15 mouse cellular contexts compared by ENCODE assay signal in the genomic region with DNA sequence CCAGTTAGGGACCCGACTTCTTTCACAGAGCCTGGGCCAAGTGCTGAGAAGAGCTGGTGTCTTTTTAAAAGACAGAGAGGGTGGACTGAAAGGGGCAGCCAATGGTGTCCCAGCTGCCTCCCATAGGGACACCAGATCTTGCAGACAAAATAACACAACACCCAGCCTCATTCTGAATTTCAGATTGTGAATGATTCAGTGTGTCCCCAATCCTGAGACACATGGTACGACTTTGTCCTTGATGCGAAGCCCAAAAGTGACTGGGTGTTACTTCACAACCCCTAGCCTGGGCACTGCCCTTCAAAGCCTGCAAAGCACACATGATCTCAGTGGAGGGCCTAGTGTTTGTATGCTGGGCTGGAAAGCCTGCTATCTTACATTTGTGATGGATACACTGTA. TPM values are rescaled to one million over a fixed set of nuclear protein-coding genes. Genes with fewer than 3 reads are reported as not detected.
DNase-seq lines count a peak whose midpoint lies in the region; ATAC-seq and TF ChIP-seq lines count a peak whose summit lies in the region.
"Had no signal": no experiment of that assay in that cellular context is flagged by ENCODE, and none has a peak within 500 bp of the region (broad histone marks: within the 10 kb centered on the region; RNA-seq: fewer than 3 reads in every experiment).

No protein-coding gene starts in this region.

- H3K9me3 ChIP-seq in heart, embryonic 13.5 days: no peaks in the 10 kb centered on the region
- no peaks in the 10 kb centered on the region for H3K9me3 ChIP-seq in heart, embryonic 11.5 days (replicated peaks; ENCODE audit: control insufficient read depth, low read length)
- H3K9me3 ChIP-seq: embryonic facial prominence, embryonic 15.5 days had no signal

- intact Hi-C loops in left cerebral cortex, postnatal 10 days (cut with DNase I): no loop called here

- no peak for TF ChIP-seq CTCF in thymus, adult 2 months (IDR thresholded peaks at IDR 0.05; ENCODE audit: borderline replicate concordance, control insufficient read depth, extremely low read depth, insufficient read depth, low read length, poor library complexity)

- peaks cover 52% of the 10 kb centered on the region for H3K4me1 ChIP-seq in heart, embryonic 13.5 days
- peaks cover 32% of the 10 kb centered on the region for H3K4me1 ChIP-seq in heart, embryonic 11.5 days (ENCODE audit: control insufficient read depth, insufficient read depth, low read length)
- peaks cover 53% of the 10 kb centered on the region for H3K4me1 ChIP-seq in thymus, adult 2 months (replicated peaks; ENCODE audit: control insufficient read depth, insufficient read depth, low read length)
- H3K4me1 ChIP-seq in brown adipose tissue, adult 24 weeks (ENCODE audit: control insufficient read depth, insufficient read depth, insufficient read length, low read length): peaks cover 7% of the 10 kb centered on the region

- 79% methylated on average over 3 of the region's 3 CpGs for WGBS in heart, embryonic 13.5 days
- 72% methylated on average over 3 of the region's 3 CpGs for WGBS in heart, embryonic 11.5 days (ENCODE audit: insufficient replicate concordance)
- WGBS in thymus, adult 2 months: 63% methylated on average over 3 of the region's 3 CpGs

- peaks cover 11% of the 10 kb centered on the region for H3K36me3 ChIP-seq in heart, embryonic 13.5 days
- H3K36me3 ChIP-seq in heart, embryonic 11.5 days (ENCODE audit: control insufficient read depth, insufficient read depth, low read length): no peaks in the 10 kb centered on the region
- H3K36me3 ChIP-seq in thymus, adult 2 months (ENCODE audit: control insufficient read depth, insufficient read depth, low read length): peaks cover 12% of the 10 kb centered on the region

- H3K9ac ChIP-seq in heart, embryonic 13.5 days: peak overlapping the region; percentile 44; the same call in 1 of the 2 replicates
- no peak overlapping the region for H3K9ac ChIP-seq in heart, embryonic 11.5 days (ENCODE audit: low read depth, low read length)
- H3K9ac ChIP-seq: embryonic facial prominence, embryonic 15.5 days had no signal

- no peak overlapping the region for H3K4me3 ChIP-seq in heart, embryonic 13.5 days
- H3K4me3 ChIP-seq in heart, embryonic 11.5 days (ENCODE audit: low read depth, low read length): no peak overlapping the region
- peak overlapping the region; percentile 34 for H3K4me3 ChIP-seq in thymus, adult 2 months (ENCODE audit: control insufficient read depth, insufficient read depth, low read length)
- H3K4me3 ChIP-seq in brown adipose tissue, adult 24 weeks (ENCODE audit: insufficient read depth, low read depth, low read length): no peak overlapping the region; the same call in 1 of the 2 replicates
- H3K4me3 ChIP-seq: embryonic facial prominence, embryonic 15.5 days had no signal

- DNase-seq in thymus, adult 2 months: no peak
- DNase-seq in thymus, postnatal 14 days: no peak
- no peak for DNase-seq in left cerebral cortex, postnatal 10 days (ENCODE audit: extremely low spot score in 1 of 2, low spot score in 2 of 2)
- DNase-seq in urinary bladder, postnatal 25 days (ENCODE audit: low spot score): no peak
- DNase-seq: kidney, postnatal 10 days; layer of hippocampus, adult 9-11 months; left cerebral cortex, postnatal 4 days; right cerebral cortex, adult 18-20 months had no signal

- ATAC-seq in heart, embryonic 13.5 days (ENCODE audit: extremely low read depth, insufficient number of reproducible peaks, low FRiP score, low TSS enrichment): no peak
- no peak for ATAC-seq in heart, embryonic 11.5 days (replicated peaks; ENCODE audit: insufficient number of reproducible peaks, low FRiP score, low TSS enrichment)
- ATAC-seq: forebrain, embryonic 14.5 days had no signal

- H3K27ac ChIP-seq in heart, embryonic 13.5 days (replicated peaks): no peak overlapping the region
- H3K27ac ChIP-seq in heart, embryonic 11.5 days (ENCODE audit: low read depth, low read length): no peak overlapping the region
- peak overlapping the region; percentile 93 for H3K27ac ChIP-seq in thymus, adult 2 months (ENCODE audit: control insufficient read depth, insufficient read depth, low read length)
- peak overlapping the region; percentile 35; the same call in 1 of the 2 replicates for H3K27ac ChIP-seq in brown adipose tissue, adult 24 weeks (replicated peaks; ENCODE audit: low read depth, low read length)
- H3K27ac ChIP-seq: embryonic facial prominence, embryonic 15.5 days had no signal

- H3K27me3 ChIP-seq in heart, embryonic 13.5 days (replicated peaks): no peaks in the 10 kb centered on the region
- no peaks in the 10 kb centered on the region for H3K27me3 ChIP-seq in heart, embryonic 11.5 days (ENCODE audit: control insufficient read depth, insufficient read depth, low read length)
- no peaks in the 10 kb centered on the region for H3K27me3 ChIP-seq in thymus, adult 2 months (ENCODE audit: control insufficient read depth, insufficient read depth, low read length)
- H3K27me3 ChIP-seq: embryonic facial prominence, embryonic 15.5 days had no signal

- no peak overlapping the region for H3K4me2 ChIP-seq in heart, embryonic 13.5 days
- no peak overlapping the region for H3K4me2 ChIP-seq in heart, embryonic 11.5 days

- TF ChIP-seq POLR2A in thymus, adult 2 months (IDR thresholded peaks at IDR 0.05; ENCODE audit: control insufficient read depth, extremely low read depth, insufficient read depth, low read length, poor library complexity): no peak

RNA-seq across cellular contexts. Expression of gene Agtrap, which starts 1.9 kb away (rescaled TPM):
- polyA plus RNA-seq in heart, embryonic 13.5 days (2015; fragmentation: Nextera tagmentation; extraction: Ambion mirVana): 15.4 and 17.6 TPM in 2 replicates
- polyA plus RNA-seq in heart, embryonic 11.5 days (2014; fragmentation: Nextera tagmentation; extraction: Ambion mirVana): 12.7 and 17.6 TPM in 2 replicates
- polyA plus RNA-seq in thymus, adult 2 months (2012; rRNA removed): 98.0 and 106 TPM in 2 replicates
- 8.1 and 8.2 TPM in 2 replicates for polyA plus RNA-seq in brown adipose tissue, adult 24 weeks (2012; ENCODE audit: insufficient read depth, insufficient read length, missing spikeins)
- total RNA-seq in left cerebral cortex, postnatal 10 days (2021): 1 to 10 TPM; 3.6 to 4.3 TPM

RNA-seq across cellular contexts. Expression of gene Mad2l2, which starts 44.3 kb away (rescaled TPM):
- polyA plus RNA-seq in heart, embryonic 13.5 days (2015; fragmentation: Nextera tagmentation; extraction: Ambion mirVana): 33.3 and 39.0 TPM in 2 replicates
- polyA plus RNA-seq in heart, embryonic 11.5 days (2014; fragmentation: Nextera tagmentation; extraction: Ambion mirVana): 45.3 and 47.2 TPM in 2 replicates
- 32.9 and 37.7 TPM in 2 replicates for polyA plus RNA-seq in thymus, adult 2 months (2012; rRNA removed)
- polyA plus RNA-seq in brown adipose tissue, adult 24 weeks (2012; ENCODE audit: insufficient read depth, insufficient read length, missing spikeins): 21.6 and 26.2 TPM in 2 replicates
- 10 to 100 TPM; 14.6 to 15.7 TPM for total RNA-seq in left cerebral cortex, postnatal 10 days (2021)

RNA-seq across cellular contexts. Expression of gene Draxin, which starts 44.6 kb away (rescaled TPM):
- polyA plus RNA-seq in heart, embryonic 13.5 days (2015; fragmentation: Nextera tagmentation; extraction: Ambion mirVana): 0.03 and 0.05 TPM in 2 replicates
- 0.06 and 0.16 TPM in 2 replicates for polyA plus RNA-seq in heart, embryonic 11.5 days (2014; fragmentation: Nextera tagmentation; extraction: Ambion mirVana)
- polyA plus RNA-seq in thymus, adult 2 months (2012; rRNA removed): 0.26 and 0.34 TPM in 2 replicates
- polyA plus RNA-seq in brown adipose tissue, adult 24 weeks (2012; ENCODE audit: insufficient read depth, insufficient read length, missing spikeins): not detected in 2 replicates
- 1 to 10 TPM; 2.7 to 3.1 TPM for total RNA-seq in left cerebral cortex, postnatal 10 days (2021)
- total RNA-seq: megakaryocyte-erythroid progenitor cell, adult 5-6 weeks had no signal
- polyA plus RNA-seq: heart, embryonic 16.5 days had no signal

RNA-seq across cellular contexts. Expression of gene Mthfr, which starts 47.0 kb away (rescaled TPM):
- 11.4 and 11.7 TPM in 2 replicates for polyA plus RNA-seq in heart, embryonic 13.5 days (2015; fragmentation: Nextera tagmentation; extraction: Ambion mirVana)
- polyA plus RNA-seq in heart, embryonic 11.5 days (2014; fragmentation: Nextera tagmentation; extraction: Ambion mirVana): 8.9 and 10.4 TPM in 2 replicates
- 28.3 and 30.2 TPM in 2 replicates for polyA plus RNA-seq in thymus, adult 2 months (2012; rRNA removed)
- 5.7 and 6.9 TPM in 2 replicates for polyA plus RNA-seq in brown adipose tissue, adult 24 weeks (2012; ENCODE audit: insufficient read depth, insufficient read length, missing spikeins)
- 10 to 100 TPM; 21.7 to 22.6 TPM for total RNA-seq in left cerebral cortex, postnatal 10 days (2021)

RNA-seq across cellular contexts. Expression of gene Clcn6, which starts 47.3 kb away (rescaled TPM):
- 5.8 and 6.5 TPM in 2 replicates for polyA plus RNA-seq in heart, embryonic 13.5 days (2015; fragmentation: Nextera tagmentation; extraction: Ambion mirVana)
- polyA plus RNA-seq in heart, embryonic 11.5 days (2014; fragmentation: Nextera tagmentation; extraction: Ambion mirVana): 6.3 and 7.3 TPM in 2 replicates
- polyA plus RNA-seq in thymus, adult 2 months (2012; rRNA removed): 37.9 and 39.4 TPM in 2 replicates
- 5.0 and 5.7 TPM in 2 replicates for polyA plus RNA-seq in brown adipose tissue, adult 24 weeks (2012; ENCODE audit: insufficient read depth, insufficient read length, missing spikeins)
- total RNA-seq in left cerebral cortex, postnatal 10 days (2021): 10 to 100 TPM; 66.8 to 69.0 TPM

Comparison
In these comparisons a context has a peak if more than half of its experiments do, and no peak if none do; other contexts are left out.
1. H3K27ac ChIP-seq: peak in thymus, adult 2 months (single experiment) and brown adipose tissue, adult 24 weeks (single experiment); none in heart, embryonic 13.5 days (single experiment) and heart, embryonic 11.5 days (single experiment).